Mouse (Mus musculus): ENCODE data around the gene Zfp513.
A peak's percentile ranks its signal among the peaks of the same experiment; 100 is the strongest.
"Not testable (repeated sequence)": the region's sequence is repeated elsewhere in the genome, so short reads cannot be mapped to it uniquely, and the experiment has no call there.

Gene Zfp513

DNA sequence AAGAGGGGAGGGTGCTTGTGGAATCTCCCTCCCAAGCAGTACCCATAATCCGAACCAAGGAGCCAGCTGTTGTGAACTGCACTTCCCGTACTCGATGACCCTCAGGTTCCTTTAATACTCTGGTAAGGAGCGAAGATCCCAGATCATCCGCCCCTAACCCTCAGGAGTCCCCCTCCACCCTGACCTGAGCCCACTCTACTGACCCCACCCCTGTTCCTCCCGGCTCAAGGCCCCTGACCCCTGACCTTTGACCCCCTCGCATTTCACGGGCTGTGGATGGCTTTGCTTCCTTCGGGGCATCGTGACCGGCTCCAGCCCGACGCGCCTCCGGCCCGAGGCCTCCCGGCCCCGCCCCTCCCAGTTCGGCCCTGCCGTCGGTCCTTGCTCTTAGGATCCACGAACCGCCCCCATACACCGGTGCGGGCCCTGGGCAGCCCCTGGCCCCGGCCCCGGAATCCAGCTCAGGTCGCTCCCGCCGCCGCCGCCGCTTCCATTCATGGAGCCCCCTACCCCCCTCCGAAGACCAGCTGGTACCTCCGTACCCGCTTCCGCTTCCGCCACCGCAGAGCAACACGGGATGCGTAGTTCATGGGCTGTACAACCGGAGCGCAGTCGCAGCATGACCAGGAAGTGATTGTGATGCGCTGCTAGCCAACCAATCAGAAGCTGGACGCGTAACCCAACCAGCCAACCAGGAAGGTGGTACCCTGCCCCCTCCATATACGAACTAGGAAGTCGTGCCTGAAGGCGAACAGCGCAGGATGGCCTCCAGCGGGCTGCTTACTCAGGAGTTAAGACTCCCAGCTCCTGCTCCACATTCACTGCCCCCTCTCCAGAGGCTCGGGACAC, at the start of gene Zfp513:
Zfp513 (minus strand) TSS at position 562 of the 849 bp plus-strand sequence.
- peak; percentile 96 to 99 for DNase-seq (ENCODE audit: low spot score in 2 of 2)

DNA sequence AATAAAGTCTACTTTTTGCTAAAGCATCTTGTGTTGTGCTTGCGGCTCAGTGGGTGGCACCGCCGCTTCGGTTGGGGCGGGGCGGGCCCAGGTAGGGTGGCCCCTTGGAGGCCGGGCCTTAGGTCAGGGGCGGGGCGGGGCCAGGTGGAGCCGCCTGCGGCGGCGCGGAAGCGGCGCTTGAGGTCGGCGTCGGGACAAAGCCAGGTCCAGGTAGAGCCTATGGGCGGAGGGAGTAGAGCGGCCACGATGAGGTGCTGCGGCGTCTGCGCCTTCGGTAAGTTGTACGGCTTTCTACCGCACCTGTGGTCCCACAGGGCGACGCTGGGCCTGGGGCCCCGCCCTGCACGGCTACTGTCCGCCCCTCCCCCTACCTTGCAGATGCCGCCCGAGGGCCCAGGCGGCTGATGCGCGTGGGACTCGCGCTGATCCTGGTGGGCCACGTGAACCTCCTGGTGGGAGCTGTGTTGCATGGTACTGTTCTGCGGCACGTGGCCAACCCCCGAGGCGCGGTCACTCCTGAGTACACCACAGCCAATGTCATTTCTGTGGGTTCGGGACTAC, 49.5 kb upstream of the Zfp513 start, which contains the start of gene Krtcap3:
Krtcap3 (plus strand) TSS at position 151 of the 561 bp plus-strand sequence.
- DNase-seq (ENCODE audit: low spot score in 2 of 2): peak in 1 of 2 experiments; percentile 37

DNA sequence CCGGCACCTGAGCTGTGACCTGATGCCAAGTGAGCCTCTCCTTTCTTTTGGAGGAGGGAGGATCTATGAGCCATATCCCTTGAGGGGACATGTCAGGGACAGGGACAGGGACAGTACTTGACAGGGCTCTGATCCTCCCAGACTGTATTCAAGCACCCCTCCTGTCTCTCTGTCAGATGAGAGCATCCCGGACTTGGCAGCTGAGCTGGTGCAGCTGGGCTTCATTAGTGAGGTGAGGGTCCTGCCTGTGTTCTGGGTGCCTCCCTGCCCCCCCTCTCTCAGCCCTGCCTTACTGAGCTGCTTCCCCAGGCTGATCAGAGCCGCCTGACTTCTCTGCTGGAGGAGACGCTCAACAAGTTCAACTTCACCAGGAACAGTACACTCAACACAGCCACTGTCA, 48.6 kb upstream of the Zfp513 start:
- no peak for DNase-seq (ENCODE audit: low spot score in 2 of 2)

GRCm38 (mm10) chr5:31242191-31242590, 40.1 kb upstream of the Zfp513 start:
- DNase-seq (ENCODE audit: low spot score in 2 of 2): no peak

DNA sequence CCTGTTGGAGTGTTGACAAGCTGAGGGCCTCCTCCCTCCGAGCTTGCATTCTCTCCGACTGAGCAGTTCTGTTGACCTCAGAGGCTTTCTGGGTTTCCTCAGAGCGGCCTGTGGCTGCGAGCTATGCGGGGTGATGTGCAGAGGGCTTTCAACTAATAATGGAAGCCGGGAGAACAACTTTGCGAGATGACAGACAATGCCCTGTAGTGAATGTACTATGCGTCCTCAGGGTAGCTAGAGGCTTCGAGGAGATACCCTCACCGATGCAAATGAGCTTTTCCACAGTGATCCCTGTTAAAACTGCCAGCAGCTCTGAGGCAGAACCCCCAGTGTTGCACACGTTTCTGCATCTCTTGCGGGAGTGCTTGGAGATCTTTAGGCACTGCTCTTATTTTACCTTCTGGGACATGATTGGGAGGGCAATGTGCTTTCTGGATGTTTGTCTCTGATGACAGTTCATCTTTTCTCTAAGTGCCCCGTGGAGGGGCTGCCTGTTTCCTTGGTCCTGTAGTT, 39.5 kb upstream of the Zfp513 start:
- no peak for DNase-seq (ENCODE audit: low spot score in 2 of 2)

- DNase-seq (ENCODE audit: low spot score in 2 of 2): peak; percentile 93 to 95
Measured at GRCm38 (mm10) chr5:31240637-31241521, 38.8 kb upstream of the Zfp513 start, which contains the start of the genes Nrbp1 and Gm9970. Gene Nrbp1 (plus strand): TSS chr5:31240864. Gene Gm9970 (minus strand): TSS chr5:31241232.

GRCm38 (mm10) chr5:31226641-31227040, 24.5 kb upstream of the Zfp513 start:
- DNase-seq (ENCODE audit: low spot score in 2 of 2): no peak

DNA sequence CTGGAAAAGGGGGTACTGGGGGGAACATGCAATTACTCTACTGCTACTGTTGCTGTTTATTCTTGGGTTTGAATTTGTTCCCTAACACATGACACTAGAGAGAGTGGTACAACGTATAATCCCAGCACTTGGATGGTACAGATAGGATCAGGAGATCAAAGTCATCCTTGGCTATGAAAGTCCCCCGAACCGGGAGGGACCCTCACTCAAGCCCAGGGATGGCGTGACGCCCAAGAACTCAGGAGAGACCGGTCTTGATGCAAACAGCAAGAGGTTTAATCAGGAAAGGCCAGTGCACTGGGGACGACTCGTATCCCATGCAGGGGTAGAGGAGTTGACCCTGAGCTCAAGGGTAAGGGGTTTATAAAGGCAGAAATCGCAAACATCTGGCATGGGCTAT, 20.6 kb upstream of the Zfp513 start:
- DNase-seq (ENCODE audit: low spot score in 2 of 2): no peak

DNA sequence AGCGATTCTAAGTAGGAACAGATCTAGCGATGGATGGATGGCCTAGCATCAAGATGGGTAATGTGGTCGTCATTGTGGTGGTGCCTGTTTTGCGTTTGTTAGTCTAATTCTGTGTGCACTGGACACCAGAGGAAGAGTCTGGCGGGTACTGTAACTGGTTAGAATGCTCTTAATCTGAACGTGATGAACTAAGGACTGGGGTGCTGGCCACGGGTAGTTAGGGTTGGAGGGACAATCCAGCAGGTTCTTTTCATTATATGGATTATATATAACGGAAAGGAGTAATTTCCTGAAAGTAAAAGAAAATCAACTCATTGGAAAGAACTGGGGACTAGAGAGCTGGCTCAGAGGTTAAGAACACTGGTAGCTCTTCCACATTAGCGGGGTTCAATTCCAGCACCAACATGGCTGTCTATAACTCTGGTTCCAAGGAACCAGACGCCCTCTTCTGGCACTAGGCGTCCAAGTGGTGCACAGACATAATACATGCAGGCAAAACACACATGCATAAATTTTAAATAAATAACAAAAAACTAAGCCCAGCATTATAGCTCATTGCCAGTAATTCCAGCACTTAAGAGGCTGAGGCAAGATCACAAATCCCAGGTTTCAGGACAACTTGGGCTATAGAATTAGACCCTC, 19.3 kb upstream of the Zfp513 start:
- peak in 1 of 2 experiments; percentile 32 for DNase-seq (ENCODE audit: low spot score in 2 of 2)

DNA sequence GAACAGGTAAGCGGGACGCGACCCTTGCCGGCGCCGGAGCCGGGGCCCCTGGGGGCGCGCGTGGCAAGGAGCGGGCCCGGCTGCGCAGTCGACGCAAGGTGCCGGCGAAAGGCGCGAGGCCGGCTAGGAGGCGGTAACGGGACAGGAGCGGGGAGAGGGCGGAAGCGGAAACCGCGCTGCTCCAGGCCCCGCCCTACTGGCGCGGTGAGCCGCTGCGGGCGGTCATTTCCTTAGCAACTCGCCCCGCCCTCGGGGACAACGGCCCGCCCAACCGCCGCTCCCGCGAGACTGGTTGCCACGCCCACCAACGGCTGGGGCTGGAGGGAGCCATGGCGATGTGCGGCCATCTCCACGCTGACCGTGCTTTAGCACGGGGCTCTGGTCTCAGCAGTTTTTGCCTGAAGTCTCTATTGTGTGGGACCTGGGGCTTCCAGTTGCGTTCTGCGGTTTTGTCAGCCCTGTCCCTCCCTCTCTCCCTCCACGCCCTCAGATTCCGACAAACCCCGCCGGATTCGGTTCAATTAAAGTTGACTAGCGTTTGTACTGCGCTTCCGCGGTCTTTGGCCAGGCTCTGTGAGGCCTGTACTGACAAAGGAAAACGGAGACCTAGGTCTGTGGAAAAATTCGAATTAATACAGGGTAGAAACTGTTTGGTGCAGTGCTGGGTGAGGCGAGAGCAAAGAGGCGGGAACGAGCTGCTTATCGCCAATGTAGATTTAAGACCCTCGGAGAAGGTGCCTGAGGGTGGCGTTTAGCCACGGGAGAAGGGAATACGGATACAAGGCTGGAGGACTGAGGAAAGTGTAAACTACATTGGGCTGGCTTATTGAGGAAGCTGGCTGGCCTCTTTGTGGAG, 18.6 kb upstream of the Zfp513 start, which contains the start of gene Ppm1g:
Ppm1g (minus strand) TSS at position 240 of the 856 bp plus-strand sequence.
- DNase-seq (ENCODE audit: low spot score in 2 of 2): peak; percentile 92 to 96

- DNase-seq (ENCODE audit: low spot score in 2 of 2): no peak
Measured at GRCm38 (mm10) chr5:31219911-31220447, 17.9 kb upstream of the Zfp513 start.

DNA sequence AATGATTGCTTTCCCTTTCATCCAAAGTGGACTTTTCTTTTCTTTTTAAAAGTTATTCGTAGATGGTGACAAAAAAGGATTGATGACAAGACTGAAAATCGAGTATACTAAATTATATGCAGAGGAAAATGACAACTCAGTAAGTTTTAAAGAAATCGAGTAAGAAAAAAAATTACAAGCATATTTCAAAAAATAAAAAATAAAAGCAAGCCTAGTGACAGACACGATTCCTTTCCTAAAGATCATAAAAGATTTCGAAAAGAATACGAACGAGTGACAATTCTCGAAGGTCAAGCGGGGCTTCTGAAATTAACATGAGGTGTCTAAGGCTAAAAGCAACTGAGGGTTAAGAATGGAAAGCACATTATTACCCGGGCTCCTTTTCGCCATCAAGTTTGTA, 17.4 kb upstream of the Zfp513 start:
- no peak for DNase-seq (ENCODE audit: low spot score in 2 of 2)

DNA sequence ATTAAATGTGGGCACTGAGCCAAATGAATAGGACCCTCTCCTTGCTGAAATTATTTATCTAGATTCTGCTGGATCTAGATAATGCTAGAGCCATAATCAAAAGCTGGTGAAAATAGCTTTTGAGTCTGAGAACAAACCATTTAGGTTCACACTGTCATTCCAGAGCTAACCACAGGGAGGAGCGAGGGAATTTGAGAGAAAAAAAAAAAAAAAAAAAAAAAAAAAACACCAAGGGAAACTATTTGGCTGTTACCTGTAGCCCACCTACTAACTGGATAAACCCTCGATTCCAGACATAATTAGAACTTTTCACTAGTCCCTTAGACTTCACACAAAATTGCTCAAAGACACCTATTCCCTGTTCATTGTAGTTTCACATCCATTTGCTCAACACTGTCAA, 17.0 kb upstream of the Zfp513 start:
- no peak for DNase-seq (ENCODE audit: low spot score in 2 of 2)

DNA sequence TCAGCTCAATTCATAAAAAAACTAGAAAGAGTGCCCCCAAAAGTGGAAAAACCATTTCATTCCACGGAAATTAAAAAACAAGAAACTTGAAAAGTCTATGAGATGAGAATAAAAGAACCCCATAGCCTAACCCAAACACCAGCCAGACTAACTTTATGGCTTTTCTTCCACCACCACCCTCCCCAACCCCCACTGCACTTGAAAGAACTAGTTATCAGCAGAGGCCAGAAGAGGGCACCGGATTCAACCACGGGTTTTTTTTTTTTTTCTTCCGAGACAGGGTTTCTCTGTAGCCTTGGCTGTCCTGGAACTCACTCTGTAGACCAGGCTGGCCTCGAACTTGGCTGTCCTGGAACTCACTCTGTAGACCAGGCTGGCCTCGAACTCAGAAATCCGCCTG, 16.2 kb upstream of the Zfp513 start:
- DNase-seq (ENCODE audit: low spot score in 2 of 2): no peak

- DNase-seq (ENCODE audit: low spot score in 2 of 2): not testable (repeated sequence)
Measured at GRCm38 (mm10) chr5:31216554-31216953, 14.5 kb upstream of the Zfp513 start.

DNA sequence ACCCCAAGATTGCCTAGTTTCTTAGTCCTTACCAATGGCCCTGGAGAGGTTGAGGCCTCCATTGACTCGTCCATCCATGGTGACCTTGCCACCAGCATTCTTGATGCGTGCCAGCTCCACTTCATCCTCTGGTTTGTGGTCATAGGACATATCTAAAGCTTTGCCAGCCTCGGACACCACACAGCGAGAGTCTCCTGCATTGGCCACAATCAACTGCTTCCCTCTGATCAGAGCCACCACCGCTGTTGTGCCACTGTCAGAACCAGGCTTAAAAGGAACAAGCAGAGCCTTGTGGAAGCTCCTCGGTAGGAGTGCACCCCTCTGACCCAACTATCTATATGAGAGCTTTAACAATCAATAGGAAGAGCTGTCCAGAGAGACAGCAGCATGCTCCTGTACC, 2.3 kb upstream of the Zfp513 start:
- DNase-seq (ENCODE audit: low spot score in 2 of 2): no peak

DNA sequence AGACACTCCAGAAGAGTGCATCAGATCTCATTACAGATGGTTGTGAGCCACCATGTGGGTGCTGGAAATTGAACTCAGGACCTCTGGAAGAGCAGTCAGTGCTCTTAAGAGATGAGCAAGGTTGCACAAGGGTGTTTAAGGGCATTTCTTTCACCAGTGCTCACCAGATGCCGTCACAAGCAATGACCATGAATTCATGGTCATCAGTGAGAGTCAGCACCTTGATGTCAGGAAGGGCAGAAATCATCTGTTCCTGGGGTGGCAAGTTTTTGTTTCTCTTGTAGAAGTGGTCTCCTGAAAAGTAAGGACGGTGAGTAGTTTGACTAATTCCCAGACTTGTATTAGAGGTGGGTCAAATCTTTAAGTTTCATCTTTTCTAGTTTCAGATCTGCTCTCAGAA, 1.8 kb upstream of the Zfp513 start:
- DNase-seq (ENCODE audit: low spot score in 2 of 2): no peak

DNA sequence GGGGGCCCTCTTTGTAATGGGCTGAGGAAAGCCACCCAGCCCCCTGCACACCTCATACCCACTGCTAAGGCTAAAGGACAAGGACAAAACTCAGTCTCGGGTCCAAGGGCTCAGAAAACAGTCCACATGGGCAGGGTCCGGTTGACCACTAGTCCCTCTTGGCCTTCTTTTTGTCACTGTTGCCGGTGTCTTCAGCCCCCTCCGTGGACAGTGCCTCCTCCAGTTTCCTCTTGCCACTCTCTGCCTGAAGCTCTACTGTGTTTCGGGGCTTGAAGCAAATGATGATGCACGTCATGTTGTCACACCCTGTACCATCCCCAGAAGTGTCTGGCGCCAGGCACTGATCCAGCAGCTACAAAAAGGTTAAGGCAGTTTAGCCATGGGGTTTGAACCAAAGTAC, 830 bp upstream of the Zfp513 start:
- no peak for DNase-seq (ENCODE audit: low spot score in 2 of 2)

GRCm38 (mm10) chr5:31201042-31201741, 911 bp downstream of the Zfp513 start:
- DNase-seq (ENCODE audit: low spot score in 2 of 2): no peak
